Mouse (Mus musculus): Measurements from ENCODE around the gene Magoh.

- TF ChIP-seq POLR2A (IDR thresholded peaks at IDR 0.05; ENCODE audit: control insufficient read depth, extremely low read depth, insufficient read depth, low read length, poor library complexity) (no peak), CTCF (IDR thresholded peaks at IDR 0.05; ENCODE audit: borderline replicate concordance, control insufficient read depth, extremely low read depth, insufficient read depth, low read length, poor library complexity) (no peak)
Measured at GRCm38 (mm10) chr4:107853333-107853732, 26.2 kb upstream of the Magoh start.
